Mouse (Mus musculus) gastrocnemius, postnatal 10 days (tissue): Measurements from ENCODE around the gene Stfa2. TPM values are rescaled to one million over a fixed set of nuclear protein-coding genes. Genes with fewer than 3 reads are reported as not detected.
"Not testable (repeated sequence)": the region's sequence is repeated elsewhere in the genome, so short reads cannot be mapped to it uniquely, and the experiment has no call there.

ENCODE experiments used
- DNase-seq: peaks from one replicate; pipeline ENCODE4 v3.0.0; 2021; ENCODE audit warnings: mixed read lengths
- long read RNA-seq, 2 experiments: library from polyadenylated mRNA; stranded (forward); transcript quantifications; one replicate each; pipeline ENCODE4 v2.0.0; 2021
- total RNA-seq, 2 experiments: library from RNA; stranded (reverse); gene quantifications; 2 replicates each; pipeline ENCODE4 v1.2.3; 2021

The Stfa2 gene
- 1 to 10 TPM in 1 of 2 experiments, not detected in 1; 6.0 TPM for total RNA-seq
- long read RNA-seq, experiment 1, partial matches to known transcripts, result 0 of 1 reads
- long read RNA-seq, experiment 1, other reads (novel, unspliced or antisense), result 0 of 1 reads
- long read RNA-seq, experiment 2, result 0 reads

GRCm38 (mm10) chr16:36408357-36408756 lies at the start of gene Stfa2:
Gene Stfa2, minus strand, starts transcription at chr16:36408457.
- no peak for DNase-seq

- no peak for DNase-seq
Measured at GRCm38 (mm10) chr16:36455342-36455802, 47.1 kb upstream of the Stfa2 start, which contains the start of gene Stfa3. Gene Stfa3, minus strand, starts transcription at chr16:36455392.

GRCm38 (mm10) chr16:36420979-36421378 lies 12.7 kb upstream of the Stfa2 start:
- not testable (repeated sequence) for DNase-seq

GRCm38 (mm10) chr16:36389060-36389459 lies 19.2 kb downstream of the Stfa2 start:
- no peak for DNase-seq

GRCm38 (mm10) chr16:36367648-36368047 lies 40.6 kb downstream of the Stfa2 start, which contains the start of gene BC100530:
Gene BC100530, minus strand, starts transcription at chr16:36367748.
- not testable (repeated sequence) for DNase-seq

Other genes starting within 250 kb of the Stfa2 start
- gene Gm5483, start 224.2 kb downstream of the Stfa2 start, total RNA-seq, result 10 to 100 TPM in 1 of 2 experiments, not detected in 1; 11.8 TPM
- gene Gm5416, start 198.1 kb downstream of the Stfa2 start, total RNA-seq, result not detected
- gene 2010005H15Rik, start 187.0 kb downstream of the Stfa2 start, total RNA-seq, result 1 to 10 TPM in 1 of 2 experiments, not detected in 1; 1.3 TPM
- gene Stfa1, start 131.5 kb downstream of the Stfa2 start, total RNA-seq, result 10 to 100 TPM in 1 of 2 experiments, not detected in 1; 10.4 TPM
- gene BC117090, start 74.1 kb downstream of the Stfa2 start, total RNA-seq, result not detected
- 10 to 100 TPM in 1 of 2 experiments, not detected in 1; 15.7 TPM for gene BC100530, start 40.7 kb downstream of the Stfa2 start, total RNA-seq
- 1 to 10 TPM in 1 of 2 experiments, not detected in 1; 5.9 TPM for gene Stfa3, start 46.9 kb upstream of the Stfa2 start, total RNA-seq
- under 1 TPM; 0.14 to 0.16 TPM for gene Casr, start 153.7 kb upstream of the Stfa2 start, total RNA-seq